Mouse (Mus musculus): ENCODE measurements around the gene Peg3. TPM values are rescaled to one million over a fixed set of nuclear protein-coding genes. Genes with fewer than 3 reads are reported as not detected.
"Not testable (repeated sequence)": the region's sequence is repeated elsewhere in the genome, so short reads cannot be mapped to it uniquely, and the experiment has no call there.

Gene Peg3
- total RNA-seq (2021), result 10 to 100 TPM; 69.5 to 75.3 TPM

- DNase-seq, result peak; percentile 91
These were observed at the start of gene Peg3, which contains the start of gene Usp29 for GRCm38 (mm10) chr7:6730241-6730640. TSS of gene Peg3 (minus strand) at chr7:6730431. TSS of gene Usp29 (plus strand) at chr7:6730578.

GRCm38 (mm10) chr7:6779172-6779571 lies 48.9 kb upstream of the Peg3 start:
- DNase-seq, result no peak

- no peak for DNase-seq
These were observed 47.5 kb upstream of the Peg3 start for GRCm38 (mm10) chr7:6777689-6778088.

- DNase-seq, result peak; percentile 27
These were observed 46.9 kb upstream of the Peg3 start for GRCm38 (mm10) chr7:6777107-6777506.

- DNase-seq, result no peak
These were observed 46.3 kb upstream of the Peg3 start for GRCm38 (mm10) chr7:6776314-6777059.

GRCm38 (mm10) chr7:6773865-6774413 lies 43.7 kb upstream of the Peg3 start:
- not testable (repeated sequence) for DNase-seq

GRCm38 (mm10) chr7:6770286-6770685 lies 40.1 kb upstream of the Peg3 start:
- DNase-seq, result peak; percentile 49

- DNase-seq, result no peak
These were observed 35.0 kb upstream of the Peg3 start for GRCm38 (mm10) chr7:6765240-6765639.

GRCm38 (mm10) chr7:6760170-6760569 lies 29.9 kb upstream of the Peg3 start:
- no peak for DNase-seq

- DNase-seq, result no peak
These were observed 29.5 kb upstream of the Peg3 start for GRCm38 (mm10) chr7:6759698-6760097.

GRCm38 (mm10) chr7:6756777-6757291 lies 26.6 kb upstream of the Peg3 start:
- no peak for DNase-seq

- no peak for DNase-seq
These were observed 23.2 kb upstream of the Peg3 start for GRCm38 (mm10) chr7:6753440-6753839.

GRCm38 (mm10) chr7:6749196-6749595 lies 19.0 kb upstream of the Peg3 start:
- peak; percentile 15 for DNase-seq

- no peak for DNase-seq
These were observed 14.2 kb upstream of the Peg3 start for GRCm38 (mm10) chr7:6744281-6744904.

- DNase-seq, result no peak
These were observed 5.8 kb upstream of the Peg3 start for GRCm38 (mm10) chr7:6736060-6736459.

- DNase-seq, result no peak
These were observed 1.7 kb upstream of the Peg3 start for GRCm38 (mm10) chr7:6731930-6732329.

- DNase-seq, result no peak
These were observed 1.1 kb upstream of the Peg3 start for GRCm38 (mm10) chr7:6731373-6731772.

GRCm38 (mm10) chr7:6730801-6731200 lies 570 bp upstream of the Peg3 start:
- no peak for DNase-seq

GRCm38 (mm10) chr7:6729061-6729817 lies 992 bp downstream of the Peg3 start:
- DNase-seq, result peak; percentile 97

GRCm38 (mm10) chr7:6728263-6728931 lies 1.8 kb downstream of the Peg3 start:
- DNase-seq, result peak; percentile 92

GRCm38 (mm10) chr7:6727351-6728121 lies 2.7 kb downstream of the Peg3 start:
- DNase-seq, result peak; percentile 86
